Mouse (Mus musculus): ENCODE results near the gene Ncoa1. TPM values are rescaled to one million over a fixed set of nuclear protein-coding genes. Genes with fewer than 3 reads are reported as not detected.

Ncoa1 gene
- 20.9 and 22.8 TPM in 2 replicates for polyA plus RNA-seq (2015; fragmentation: Nextera tagmentation; extraction: Ambion mirVana)

DNA sequence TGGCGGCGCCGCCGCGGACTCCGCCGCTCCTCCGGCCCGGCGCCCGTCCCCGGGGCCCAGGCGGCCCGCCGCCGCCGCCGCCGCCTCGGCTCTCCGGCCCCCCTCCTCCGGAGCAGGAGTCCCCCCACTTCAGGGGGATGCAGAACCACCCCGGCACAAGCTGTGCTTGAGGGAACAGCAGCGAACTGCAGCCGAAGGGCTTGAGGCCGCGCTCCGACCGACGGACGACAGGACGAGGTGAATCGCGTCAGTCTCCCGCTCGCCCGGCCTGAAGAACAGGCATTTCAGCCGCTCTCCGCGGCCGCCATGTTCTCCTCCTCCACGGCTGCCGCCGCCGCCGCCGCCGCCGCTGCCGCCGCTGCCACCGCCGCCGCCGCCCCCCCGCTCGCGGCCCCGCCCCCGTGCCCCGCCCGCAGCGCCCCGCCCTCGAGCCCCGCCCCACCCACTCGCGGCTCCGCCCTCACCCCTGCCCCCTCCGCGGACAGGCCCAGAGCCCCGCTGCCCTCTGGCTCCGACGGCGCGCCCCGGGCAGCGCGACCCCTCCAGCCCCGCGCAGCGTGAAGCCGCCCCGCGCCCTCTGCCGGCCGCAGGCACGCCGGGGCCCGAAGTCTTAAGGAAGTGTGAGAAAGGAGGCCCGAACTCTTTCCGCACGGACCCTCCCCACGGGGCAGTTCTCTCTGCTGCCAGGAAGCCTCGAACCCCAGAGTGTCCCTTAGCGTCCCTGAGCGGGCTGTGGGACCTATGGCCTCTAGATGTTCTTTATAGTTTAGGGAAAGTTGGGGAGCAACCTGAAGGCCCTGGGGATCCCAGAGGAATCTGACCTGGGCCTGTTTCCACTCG is at the start of gene Ncoa1:
Ncoa1 (minus strand) TSS at position 351 of the 840 bp plus-strand sequence.
- H3K36me3 ChIP-seq = no peaks in the 10 kb centered on the region
- ATAC-seq (replicated peaks) = peak; percentile 80
- peak within 1 kb of the TSS; percentile 75 for H3K4me2 ChIP-seq (replicated peaks)
- WGBS = 1% methylated on average over 80 of the region's 98 CpGs
- peaks cover 39% of the 10 kb centered on the region for H3K4me1 ChIP-seq
- peak within 1 kb of the TSS; percentile 99 for H3K27ac ChIP-seq (replicated peaks)
- H3K9ac ChIP-seq (replicated peaks) = peak within 1 kb of the TSS; percentile 99
- H3K4me3 ChIP-seq = peak within 1 kb of the TSS; percentile 83
- no peaks in the 10 kb centered on the region for H3K9me3 ChIP-seq
- no peaks in the 10 kb centered on the region for H3K27me3 ChIP-seq

DNA sequence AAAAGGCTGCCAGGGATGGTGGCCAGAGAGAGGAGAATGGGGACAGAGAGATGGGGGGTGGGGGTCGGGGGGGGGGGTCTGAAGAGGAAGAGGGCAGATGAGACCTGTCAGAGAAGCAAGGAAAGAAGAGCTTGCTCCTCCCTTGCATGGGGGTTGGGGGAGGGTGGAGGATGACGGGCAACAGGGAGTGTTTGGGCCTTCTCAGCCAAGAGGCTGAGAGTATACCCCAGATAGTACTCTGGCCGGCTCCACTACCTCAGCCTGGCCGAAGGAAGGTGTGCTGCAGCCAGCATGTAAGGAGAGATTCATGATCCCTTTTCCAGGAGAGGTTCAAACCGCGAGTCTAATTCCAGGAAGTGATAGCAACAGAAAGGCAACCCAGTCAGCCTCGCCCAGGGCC is 47.6 kb upstream of the Ncoa1 start:
- no peak overlapping the region for H3K9ac ChIP-seq (replicated peaks)
- no peak overlapping the region for H3K4me3 ChIP-seq
- WGBS = 35% methylated on average over 7 of the region's 7 CpGs
- peak overlapping the region; percentile 81 for H3K27ac ChIP-seq (replicated peaks)
- H3K9me3 ChIP-seq = no peaks in the 10 kb centered on the region
- no peak for ATAC-seq (replicated peaks)
- no peaks in the 10 kb centered on the region for H3K36me3 ChIP-seq
- H3K4me2 ChIP-seq (replicated peaks) = no peak overlapping the region
- peaks cover 30% of the 10 kb centered on the region for H3K4me1 ChIP-seq
- H3K27me3 ChIP-seq = no peaks in the 10 kb centered on the region

DNA sequence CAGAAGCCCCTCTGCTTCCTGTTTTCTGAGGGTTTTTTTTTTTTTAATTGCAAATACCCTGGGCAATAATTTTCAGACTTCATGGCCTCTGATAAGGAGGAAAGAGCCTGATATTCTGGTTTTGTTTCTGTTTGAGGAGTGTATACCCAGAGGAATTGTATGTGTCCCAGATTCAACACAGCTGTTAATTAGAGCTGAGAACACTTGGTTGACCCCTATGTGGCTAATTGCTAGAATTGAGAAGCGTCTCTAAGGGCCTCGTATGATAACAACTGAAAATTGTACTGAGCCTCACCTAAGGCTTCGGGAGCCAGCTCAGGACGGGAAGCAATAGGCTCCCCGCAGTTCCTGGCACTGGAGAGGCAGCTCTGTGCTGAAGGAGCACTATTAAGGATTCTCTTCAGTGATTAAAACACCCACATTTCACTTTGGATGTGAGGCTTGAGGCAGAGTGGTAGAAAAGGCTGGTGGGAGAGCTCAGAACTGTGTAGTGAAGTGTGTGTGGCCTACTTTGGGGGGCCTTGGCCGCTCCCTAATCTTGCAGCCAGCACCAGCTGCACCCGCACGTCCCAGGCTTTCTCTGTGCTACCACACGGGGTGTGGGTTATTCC is 46.8 kb upstream of the Ncoa1 start:
- Histone ChIP-seq H3K36me3 (no peaks in the 10 kb centered on the region), H3K27me3 (no peaks in the 10 kb centered on the region), H3K4me1 (peaks cover 30% of the 10 kb centered on the region), H3K9ac (replicated peaks) (no peak overlapping the region; the same call in 1 of the 2 replicates), H3K9me3 (no peaks in the 10 kb centered on the region), H3K27ac (replicated peaks) (peak overlapping the region; percentile 81), H3K4me2 (replicated peaks) (peak overlapping the region; percentile 27), H3K4me3 (no peak overlapping the region)
- WGBS = 10% methylated on average over 9 of the region's 9 CpGs
- peak; percentile 69 for ATAC-seq (replicated peaks)

DNA sequence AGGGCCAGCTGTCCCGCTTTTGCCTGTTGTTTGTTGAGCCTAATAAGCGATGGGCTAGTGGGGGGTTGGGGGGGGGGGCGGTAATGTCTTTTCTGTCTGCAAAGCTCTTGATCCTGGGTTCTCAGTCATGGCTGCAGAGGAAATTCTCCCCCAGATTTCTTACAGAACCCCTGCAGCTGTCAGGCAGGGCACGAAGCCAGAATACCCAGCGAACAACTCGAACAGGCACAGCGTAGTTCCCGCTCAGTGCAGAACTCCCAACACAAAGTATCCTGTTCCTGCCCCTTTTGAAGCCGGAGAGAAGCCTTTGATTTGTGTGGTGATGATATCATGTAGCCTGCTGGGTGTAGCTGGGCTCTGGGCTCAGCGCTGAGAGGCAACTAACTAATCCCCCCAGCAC is 46.2 kb upstream of the Ncoa1 start:
- peak overlapping the region; percentile 27 for H3K4me2 ChIP-seq (replicated peaks)
- H3K27me3 ChIP-seq = no peaks in the 10 kb centered on the region
- H3K36me3 ChIP-seq = no peaks in the 10 kb centered on the region
- peak overlapping the region; percentile 81 for H3K27ac ChIP-seq (replicated peaks)
- ATAC-seq (replicated peaks) = peak; percentile 89
- H3K9me3 ChIP-seq = no peaks in the 10 kb centered on the region
- H3K4me3 ChIP-seq = no peak overlapping the region
- 1% methylated on average over 10 of the region's 10 CpGs for WGBS
- H3K4me1 ChIP-seq = peaks cover 30% of the 10 kb centered on the region
- no peak overlapping the region for H3K9ac ChIP-seq (replicated peaks)

DNA sequence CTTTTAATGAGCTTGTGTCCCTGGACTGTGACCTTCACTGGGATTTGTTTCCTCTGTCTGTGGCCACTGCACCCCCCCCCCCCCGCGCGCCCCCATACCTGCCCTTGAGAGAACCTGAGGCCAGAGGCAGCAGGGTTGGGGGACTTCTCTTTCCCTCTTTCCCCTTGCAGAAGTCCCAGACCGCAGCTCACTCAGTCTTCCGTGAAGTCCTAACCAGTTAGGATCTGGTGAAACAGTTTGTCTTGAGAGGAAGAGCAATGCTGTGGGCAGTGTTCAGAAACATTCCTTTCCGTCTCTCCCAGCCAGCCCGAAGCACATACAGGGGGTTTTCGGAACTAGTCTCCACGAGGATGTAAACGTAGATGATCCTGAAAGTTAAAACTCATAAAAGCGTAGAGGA is 42.0 kb upstream of the Ncoa1 start:
- no peaks in the 10 kb centered on the region for H3K9me3 ChIP-seq
- H3K27me3 ChIP-seq = no peaks in the 10 kb centered on the region
- WGBS = 89% methylated on average over 11 of the region's 11 CpGs
- ATAC-seq (replicated peaks) = no peak
- H3K9ac ChIP-seq (replicated peaks) = no peak overlapping the region
- peaks cover 17% of the 10 kb centered on the region for H3K4me1 ChIP-seq
- no peaks in the 10 kb centered on the region for H3K36me3 ChIP-seq
- H3K4me3 ChIP-seq = no peak overlapping the region
- H3K4me2 ChIP-seq (replicated peaks) = no peak overlapping the region
- no peak overlapping the region for H3K27ac ChIP-seq (replicated peaks)

DNA sequence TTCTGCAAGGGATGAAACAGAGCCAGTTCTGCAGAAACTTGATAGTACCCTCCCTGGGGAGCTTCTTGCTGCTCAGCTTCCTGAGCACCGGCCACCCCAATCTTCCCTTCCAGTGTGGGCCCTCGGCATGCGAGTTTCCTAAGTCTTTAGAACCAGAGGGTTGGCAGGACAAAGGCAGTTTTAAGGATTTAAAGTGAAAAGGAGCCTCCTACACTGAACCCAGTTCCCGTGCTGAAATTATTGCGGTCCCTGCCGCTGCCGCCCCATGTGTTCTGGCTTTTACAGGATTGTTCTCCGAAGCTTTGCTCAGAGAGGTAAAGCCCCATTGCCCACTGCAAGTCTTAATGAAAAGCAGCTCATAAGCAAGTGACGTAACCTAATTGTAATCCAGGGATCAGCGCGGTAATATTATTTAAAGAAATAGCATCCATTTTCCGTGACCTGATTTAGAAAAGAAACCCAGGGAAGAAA is 32.6 kb upstream of the Ncoa1 start:
- H3K4me2 ChIP-seq (replicated peaks) = peak overlapping the region; percentile 33
- no peaks in the 10 kb centered on the region for H3K27me3 ChIP-seq
- H3K9me3 ChIP-seq = no peaks in the 10 kb centered on the region
- no peaks in the 10 kb centered on the region for H3K36me3 ChIP-seq
- 9% methylated on average over 12 of the region's 12 CpGs for WGBS
- H3K27ac ChIP-seq (replicated peaks) = no peak overlapping the region; the same call in 1 of the 2 replicates
- peak overlapping the region; percentile 0; the same call in 1 of the 2 replicates for H3K9ac ChIP-seq (replicated peaks)
- ATAC-seq (replicated peaks) = peak; percentile 38; the same call in 1 of the 2 replicates
- peak overlapping the region; percentile 8 for H3K4me3 ChIP-seq
- H3K4me1 ChIP-seq = peaks cover 13% of the 10 kb centered on the region

DNA sequence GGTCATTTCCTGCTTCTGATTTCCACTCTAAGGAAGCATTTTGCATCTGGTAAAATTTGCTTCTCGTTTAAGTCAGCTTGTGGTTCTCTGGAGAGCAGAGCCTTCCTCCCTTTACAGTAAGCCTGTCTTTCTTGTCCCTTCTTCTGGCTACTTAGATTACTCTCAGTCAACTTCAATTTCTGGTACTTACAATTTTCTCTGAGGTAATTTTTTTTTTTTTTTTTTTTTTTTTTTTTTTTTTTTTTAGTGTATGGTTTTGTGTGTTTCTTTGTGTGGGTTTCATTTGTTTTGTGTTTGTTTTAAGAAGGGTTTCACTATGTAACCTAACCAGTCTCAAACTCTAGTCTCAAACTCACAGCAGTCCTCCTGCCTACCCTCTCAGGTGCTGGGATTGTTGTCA is 31.2 kb upstream of the Ncoa1 start:
- 63% methylated on average over 1 of the region's 1 CpGs for WGBS
- no peak overlapping the region for H3K9ac ChIP-seq (replicated peaks)
- no peak for ATAC-seq (replicated peaks)

DNA sequence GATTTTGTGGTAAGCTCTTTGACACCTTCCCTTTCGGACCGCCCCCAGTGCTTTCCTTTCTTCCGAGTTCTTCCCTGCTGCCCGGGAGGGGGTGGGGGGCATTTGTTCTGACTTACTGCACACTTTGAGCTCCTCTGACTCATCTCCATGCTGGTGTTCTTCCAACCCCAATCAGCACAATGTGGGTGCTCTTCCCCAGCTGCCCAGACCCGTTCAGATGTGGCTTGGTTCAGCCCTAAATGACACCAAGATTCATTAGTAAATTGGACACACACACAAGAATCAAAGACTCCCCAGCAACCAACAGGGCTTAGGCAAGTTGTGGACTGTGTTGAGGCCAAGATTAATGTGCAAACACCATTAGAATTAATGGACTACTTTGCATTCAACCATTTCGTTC is 30.5 kb upstream of the Ncoa1 start:
- Histone ChIP-seq H3K36me3 (no peaks in the 10 kb centered on the region), H3K27ac (replicated peaks) (no peak overlapping the region), H3K4me1 (peaks cover 17% of the 10 kb centered on the region), H3K4me3 (no peak overlapping the region), H3K9me3 (no peaks in the 10 kb centered on the region), H3K9ac (replicated peaks) (no peak overlapping the region), H3K27me3 (no peaks in the 10 kb centered on the region), H3K4me2 (replicated peaks) (no peak overlapping the region)
- peak; percentile 52; the same call in 1 of the 2 replicates for ATAC-seq (replicated peaks)
- WGBS = 12% methylated on average over 6 of the region's 6 CpGs

More for the DNA sequence above, 31.2 kb upstream of the Ncoa1 start:
- no peak overlapping the region for H3K4me2 ChIP-seq (replicated peaks)
- no peak overlapping the region for H3K27ac ChIP-seq (replicated peaks)
- no peak overlapping the region for H3K4me3 ChIP-seq
- no peaks in the 10 kb centered on the region for H3K27me3 ChIP-seq
- peaks cover 17% of the 10 kb centered on the region for H3K4me1 ChIP-seq
- no peaks in the 10 kb centered on the region for H3K36me3 ChIP-seq
- H3K9me3 ChIP-seq = no peaks in the 10 kb centered on the region

DNA sequence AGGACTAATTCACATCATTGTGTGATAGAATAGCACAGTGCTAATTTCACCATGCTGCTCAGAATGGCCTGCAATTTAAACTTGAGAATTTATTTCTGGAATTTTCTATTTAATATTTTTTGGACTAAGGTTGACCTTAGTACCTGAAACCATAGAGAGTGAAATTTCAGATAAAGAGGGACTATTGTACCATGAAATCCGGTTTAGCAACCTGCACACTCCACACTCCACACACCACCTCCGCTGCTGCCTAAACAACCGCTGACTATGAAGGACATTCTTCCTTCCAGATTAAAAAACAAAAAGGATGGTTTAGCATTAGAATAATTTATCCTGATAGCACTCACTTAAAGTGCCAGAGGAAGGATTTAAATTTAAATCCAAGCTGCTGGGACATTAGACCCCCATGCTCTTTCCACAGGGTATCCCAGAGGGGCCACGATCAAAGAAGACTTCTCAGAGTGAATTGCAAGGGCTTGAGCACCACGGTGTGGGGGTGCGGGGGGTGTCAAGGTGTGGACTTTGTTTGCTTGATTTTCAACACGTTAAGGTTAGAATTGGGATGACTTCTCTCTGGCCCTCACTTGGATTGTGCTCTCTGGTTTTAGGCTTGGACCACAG is 29.9 kb upstream of the Ncoa1 start:
- H3K9me3 ChIP-seq = no peaks in the 10 kb centered on the region
- no peaks in the 10 kb centered on the region for H3K27me3 ChIP-seq
- peaks cover 22% of the 10 kb centered on the region for H3K4me1 ChIP-seq
- H3K9ac ChIP-seq (replicated peaks) = no peak overlapping the region
- no peak overlapping the region for H3K4me3 ChIP-seq
- H3K27ac ChIP-seq (replicated peaks) = no peak overlapping the region
- WGBS = 35% methylated on average over 7 of the region's 7 CpGs
- no peak for ATAC-seq (replicated peaks)
- no peaks in the 10 kb centered on the region for H3K36me3 ChIP-seq
- H3K4me2 ChIP-seq (replicated peaks) = no peak overlapping the region

DNA sequence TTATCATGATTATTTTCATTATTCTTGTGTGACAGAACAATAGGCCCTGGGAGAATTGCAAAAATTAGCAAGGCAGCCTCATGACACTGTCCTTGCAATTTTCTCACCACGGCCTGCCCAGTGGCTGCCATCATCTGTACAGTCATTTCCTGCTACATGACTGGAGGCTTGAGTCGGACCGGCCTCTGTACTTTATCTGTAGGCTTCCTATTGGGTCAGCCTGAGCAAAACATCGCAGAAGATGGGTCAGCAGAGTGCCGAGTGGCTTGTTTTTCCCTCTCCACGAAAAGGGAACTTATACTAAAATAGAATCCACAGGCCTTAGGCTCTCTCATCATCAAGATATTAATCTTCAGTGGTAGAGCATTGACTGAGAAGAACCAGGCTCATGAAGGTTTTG is 28.3 kb upstream of the Ncoa1 start:
- WGBS = 89% methylated on average over 6 of the region's 6 CpGs
- Histone ChIP-seq H3K9ac (replicated peaks) (no peak overlapping the region), H3K4me1 (peaks cover 30% of the 10 kb centered on the region), H3K4me2 (replicated peaks) (no peak overlapping the region), H3K36me3 (no peaks in the 10 kb centered on the region), H3K27me3 (no peaks in the 10 kb centered on the region), H3K4me3 (no peak overlapping the region), H3K27ac (replicated peaks) (no peak overlapping the region), H3K9me3 (no peaks in the 10 kb centered on the region)
- ATAC-seq (replicated peaks) = no peak

DNA sequence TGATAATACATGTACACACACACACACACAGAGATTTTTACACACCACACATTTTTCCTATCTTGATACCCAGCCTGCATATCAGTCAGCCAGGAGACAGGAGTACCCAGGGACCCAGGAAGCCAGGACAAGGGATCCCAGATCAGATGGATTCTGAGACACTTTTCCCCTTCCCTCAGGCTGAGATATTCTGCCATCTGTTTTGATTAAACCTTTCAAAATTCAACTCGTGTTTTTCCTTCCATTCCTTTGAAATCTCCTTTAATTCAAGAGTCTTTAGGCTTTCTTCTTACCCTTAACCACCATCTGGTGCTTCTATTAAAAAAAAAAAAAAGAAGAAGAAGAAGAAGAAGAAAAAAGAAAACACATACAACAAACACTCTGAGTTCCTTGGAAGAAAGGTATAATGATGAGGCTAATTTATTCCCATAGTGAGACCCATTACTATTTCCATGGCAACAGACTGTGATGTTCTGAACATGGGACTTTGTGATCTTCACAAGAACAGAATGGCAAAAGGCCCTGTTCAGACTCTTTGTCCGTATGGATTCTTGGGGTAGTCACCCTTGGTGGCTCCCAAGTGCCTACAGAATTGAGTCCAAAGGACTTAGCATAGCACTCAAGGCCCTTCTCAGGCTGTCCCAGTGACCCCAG is 26.8 kb upstream of the Ncoa1 start:
- H3K9ac ChIP-seq (replicated peaks) = no peak overlapping the region
- peaks cover 21% of the 10 kb centered on the region for H3K4me1 ChIP-seq
- H3K9me3 ChIP-seq = no peaks in the 10 kb centered on the region
- H3K4me2 ChIP-seq (replicated peaks) = no peak overlapping the region
- peak overlapping the region; percentile 77 for H3K27ac ChIP-seq (replicated peaks)
- H3K36me3 ChIP-seq = no peaks in the 10 kb centered on the region
- no peak for ATAC-seq (replicated peaks)
- H3K27me3 ChIP-seq = no peaks in the 10 kb centered on the region
- WGBS = 8% methylated on average over 2 of the region's 2 CpGs
- H3K4me3 ChIP-seq = no peak overlapping the region

Data from forebrain, embryonic 15.5 days (tissue).